Mouse (Mus musculus) heart, postnatal 0 days (tissue): ENCODE results near the gene Gm45785.

Experiments used
- CTCF ChIP-seq: IDR thresholded peaks from 2 replicates; pipeline ENCODE4 v1.5.1; 2016; ENCODE audit warnings: antibody characterized with exemption, control low read depth, low read depth
- EP300 ChIP-seq: IDR thresholded peaks from 2 replicates; pipeline ENCODE4 v1.6.1; 2016; ENCODE audit warnings: antibody characterized with exemption, low read depth

GRCm38 (mm10) chr7:140854483-140854882 lies 1.6 kb downstream of the Gm45785 start:
- no peak for TF ChIP-seq EP300
- TF ChIP-seq CTCF, result no peak
